Mouse (Mus musculus): Measurements from ENCODE around the gene Rpl23a.

DNA sequence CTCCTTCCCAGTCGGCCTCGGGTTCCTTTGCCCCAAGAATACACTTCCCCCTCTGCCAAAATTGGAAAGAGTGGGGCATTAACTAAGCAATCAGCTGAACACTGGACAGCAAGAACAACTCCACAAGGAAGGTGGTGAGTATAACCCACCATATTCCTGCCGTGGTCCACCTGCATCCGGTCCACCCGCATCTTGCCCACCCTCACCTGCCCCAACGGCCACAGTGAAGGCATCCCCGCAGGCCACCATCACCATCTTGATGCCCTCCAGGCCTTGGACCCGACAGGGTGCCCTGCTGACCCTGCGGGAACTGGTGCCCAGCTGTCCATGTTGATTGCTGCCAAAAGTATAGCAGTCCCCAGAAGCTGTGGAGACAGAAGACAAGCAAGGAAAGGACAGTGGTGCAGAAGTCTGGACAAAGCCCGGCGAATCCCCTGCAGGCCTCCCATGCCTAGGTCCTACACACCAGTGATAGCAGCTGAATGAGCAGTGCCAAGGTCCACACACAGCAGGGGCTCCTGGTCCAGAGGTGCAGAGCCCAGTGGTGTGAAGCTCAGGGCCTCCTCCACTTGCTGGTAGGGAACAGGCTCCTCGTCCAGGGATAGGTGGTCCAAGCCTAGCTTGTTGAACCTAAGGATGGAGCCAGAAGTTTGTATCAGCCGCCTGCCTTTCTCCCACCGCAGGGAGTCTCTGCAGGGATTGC is 16.0 kb downstream of the Rpl23a start:
- TF ChIP-seq GATA1 (IDR thresholded peaks at IDR 0.05; ENCODE audit: low read depth, low read length) = no peak
- no peak for TF ChIP-seq CTCF (IDR thresholded peaks at IDR 0.05 in 2 of 3, conservative IDR thresholded peaks at IDR 0.05 in 1 of 3; ENCODE audit: control insufficient read depth in 1 of 3, insufficient read depth in 1 of 3, low read depth in 2 of 3, low read length in 3 of 3, poor library complexity in 1 of 3, severe bottlenecking in 1 of 3)
- TF ChIP-seq POLR2A (IDR thresholded peaks at IDR 0.05; ENCODE audit: control insufficient read depth in 1 of 2, insufficient read depth in 1 of 2, low read depth in 1 of 2, low read length in 2 of 2, poor library complexity in 1 of 2) = no peak
